Mouse (Mus musculus): ENCODE measurements around the gene Btbd19. TPM values are rescaled to one million over a fixed set of nuclear protein-coding genes. Genes with fewer than 3 reads are reported as not detected.

Gene Btbd19
- polyA plus RNA-seq, 1 experiment from 2014 or later: 4.8 TPM

Other genes with a start within 250 kb of the Btbd19 start
- 6.1 and 7.6 TPM in 2 replicates for gene Zswim5, start 248.3 kb downstream of the Btbd19 start, polyA plus RNA-seq (2016; fragmentation: Nextera tagmentation; extraction: Ambion mirVana)
- gene Urod, start 131.3 kb downstream of the Btbd19 start, polyA plus RNA-seq (2016; fragmentation: Nextera tagmentation; extraction: Ambion mirVana): 106 and 115 TPM in 2 replicates
- gene Hectd3, start 130.4 kb downstream of the Btbd19 start, polyA plus RNA-seq (2016; fragmentation: Nextera tagmentation; extraction: Ambion mirVana): 11.3 and 15.4 TPM in 2 replicates
- 49.1 and 56.2 TPM in 2 replicates for gene Eif2b3, start 106.3 kb downstream of the Btbd19 start, polyA plus RNA-seq (2016; fragmentation: Nextera tagmentation; extraction: Ambion mirVana)
- 5.8 and 6.9 TPM in 2 replicates for gene Ptch2, start 29.6 kb downstream of the Btbd19 start, polyA plus RNA-seq (2016; fragmentation: Nextera tagmentation; extraction: Ambion mirVana)
- 0.71 TPM in 1 of 2 replicates, not detected in the other for gene Tctex1d4, start 1.1 kb upstream of the Btbd19 start, polyA plus RNA-seq (2016; fragmentation: Nextera tagmentation; extraction: Ambion mirVana)
- 41.8 and 58.6 TPM in 2 replicates for gene Plk3, start 8.2 kb upstream of the Btbd19 start, polyA plus RNA-seq (2016; fragmentation: Nextera tagmentation; extraction: Ambion mirVana)
- gene Rps8, start 30.5 kb upstream of the Btbd19 start, polyA plus RNA-seq (2016; fragmentation: Nextera tagmentation; extraction: Ambion mirVana): 660 and 807 TPM in 2 replicates
- 76.6 and 99.4 TPM in 2 replicates for gene Kif2c, start 56.9 kb upstream of the Btbd19 start, polyA plus RNA-seq (2016; fragmentation: Nextera tagmentation; extraction: Ambion mirVana)
- gene Tmem53, start 126.2 kb upstream of the Btbd19 start, polyA plus RNA-seq (2016; fragmentation: Nextera tagmentation; extraction: Ambion mirVana): 10.7 and 13.1 TPM in 2 replicates
- gene Armh1, start 126.4 kb upstream of the Btbd19 start, polyA plus RNA-seq (2016; fragmentation: Nextera tagmentation; extraction: Ambion mirVana): 0.39 and 0.62 TPM in 2 replicates

All from hindbrain, embryonic 10.5 days (tissue).